Mouse (Mus musculus) brain, embryonic 14.5 days (tissue): Measurements from ENCODE around the gene Rtbdn.

Source experiments
- CTCF ChIP-seq: fragments of 200-500 bp; IDR thresholded peaks from 2 replicates; pipeline ENCODE4 v1.5.1; 2012; ENCODE audit warnings: inconsistent platforms, mild to moderate bottlenecking, moderate library complexity, borderline replicate concordance; ENCODE audit not compliant: insufficient read depth, insufficient read length; ENCODE audit errors: extremely low read depth
- POLR2A ChIP-seq: fragments of 200-500 bp; IDR thresholded peaks from 2 replicates; pipeline ENCODE4 v1.6.1; 2012; ENCODE audit warnings: mild to moderate bottlenecking, inconsistent platforms, borderline replicate concordance; ENCODE audit not compliant: poor library complexity, insufficient read depth, insufficient read length, severe bottlenecking; ENCODE audit errors: extremely low read depth

DNA sequence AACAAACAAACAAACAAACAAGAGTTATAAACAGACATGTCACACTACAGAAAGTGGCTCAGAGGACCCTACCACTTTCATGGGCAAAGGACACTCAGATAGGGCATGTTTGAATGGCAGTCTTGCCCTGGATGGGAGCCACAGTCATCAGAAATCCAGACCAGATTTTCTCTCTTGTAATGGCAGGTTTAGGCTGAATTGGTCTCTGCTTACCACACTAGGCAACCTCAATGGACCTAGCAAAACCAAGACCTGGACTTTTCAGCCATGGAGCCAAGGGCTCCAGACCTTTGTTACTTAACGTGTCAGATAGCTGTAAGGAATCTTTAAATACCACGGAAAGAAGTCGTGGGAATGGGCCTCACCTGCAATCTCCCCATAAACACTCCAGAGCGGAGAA, 3.1 kb upstream of the Rtbdn start:
- TF ChIP-seq CTCF (no peak), POLR2A (no peak)
